Mouse (Mus musculus) limb, embryonic 13.5 days (tissue): ENCODE measurements around the gene Phc1. TPM values are rescaled to one million over a fixed set of nuclear protein-coding genes. Genes with fewer than 3 reads are reported as not detected.

Source experiments
- ATAC-seq: fragments of 200-750 bp; cut with Nextera tagmentation; 2 replicates; pipeline ENCODE4 v1.8.0; 2017; ENCODE audit warnings: low read depth, moderate number of reproducible peaks, moderate TSS enrichment; ENCODE audit not compliant: low FRiP score
- H3K27ac ChIP-seq: fragments of 300-500 bp; sonication (generic); 2 replicates; pipeline ENCODE4 v1.5.1; 2015; ENCODE audit warnings: inconsistent platforms, mild to moderate bottlenecking, moderate library complexity
- H3K27me3 ChIP-seq: fragments of 300-500 bp; sonication (generic); 2 replicates; pipeline ENCODE4 v1.6.1; 2015; ENCODE audit warnings: mild to moderate bottlenecking, inconsistent platforms
- H3K36me3 ChIP-seq: fragments of 300-500 bp; sonication (generic); 2 replicates; pipeline ENCODE4 v1.6.1; 2015; ENCODE audit warnings: inconsistent platforms, mild to moderate bottlenecking, moderate library complexity
- H3K4me1 ChIP-seq: fragments of 300-500 bp; sonication (generic); 2 replicates; pipeline ENCODE4 v1.6.1; 2015; ENCODE audit warnings: inconsistent platforms
- H3K4me2 ChIP-seq: fragments of 300-500 bp; sonication (generic); replicated peaks from 2 replicates; pipeline ENCODE4 v1.6.1; 2015; ENCODE audit warnings: inconsistent platforms, mild to moderate bottlenecking, moderate library complexity
- H3K4me3 ChIP-seq: fragments of 300-500 bp; sonication (generic); 2 replicates; pipeline ENCODE4 v1.5.1; 2015; ENCODE audit warnings: moderate library complexity, mild to moderate bottlenecking, inconsistent platforms
- H3K9ac ChIP-seq: fragments of 300-500 bp; sonication (generic); 2 replicates; pipeline ENCODE4 v1.6.1; 2015; ENCODE audit warnings: mild to moderate bottlenecking, inconsistent platforms
- H3K9me3 ChIP-seq: fragments of 300-500 bp; sonication (generic); 2 replicates; pipeline ENCODE4 v1.6.1; 2016; ENCODE audit warnings: inconsistent platforms
- WGBS: fragments of 180-500 bp; shearing (Covaris S2); methylation state at CpG from one replicate; pipeline ENCODE4 v1.1.7; 2015; 5-methylcytosine and 5-hydroxymethylcytosine counted together
- polyA plus RNA-seq: library from polyadenylated mRNA; unstranded; fragments of >200 nt; fragmentation: Nextera tagmentation; extraction: Ambion mirVana; gene quantifications from 2 replicates; pipeline ENCODE4 v1.2.1, GENCODE M21; 2015

Phc1 gene
- polyA plus RNA-seq, 1 experiment from 2014 or later: 28.4 TPM

- Histone ChIP-seq H3K4me3 (no peak overlapping the region), H3K9me3 (no peaks in the 10 kb centered on the region), H3K27me3 (no peaks in the 10 kb centered on the region), H3K27ac (peak overlapping the region; percentile 39), H3K4me2 (no peak overlapping the region), H3K4me1 (peaks cover 10% of the 10 kb centered on the region), H3K9ac (no peak overlapping the region), H3K36me3 (no peaks in the 10 kb centered on the region)
- WGBS: 79% methylated on average over 9 of the region's 9 CpGs
- ATAC-seq: no peak
These were observed 36.8 kb downstream of the Phc1 start for GRCm38 (mm10) chr6:122303526-122303925.

GRCm38 (mm10) chr6:122302661-122303060, 37.7 kb downstream of the Phc1 start:
- no peak for ATAC-seq
- no peak overlapping the region for H3K4me2 ChIP-seq
- H3K27ac ChIP-seq: no peak overlapping the region
- H3K9ac ChIP-seq: no peak overlapping the region
- no peaks in the 10 kb centered on the region for H3K9me3 ChIP-seq
- H3K27me3 ChIP-seq: no peaks in the 10 kb centered on the region
- whole genome bisulfite sequencing: 87% methylated on average over 4 of the region's 4 CpGs
- H3K4me1 ChIP-seq: peaks cover 14% of the 10 kb centered on the region
- no peaks in the 10 kb centered on the region for H3K36me3 ChIP-seq
- H3K4me3 ChIP-seq: no peak overlapping the region

GRCm38 (mm10) chr6:122302121-122302520, 38.2 kb downstream of the Phc1 start:
- H3K27ac ChIP-seq: no peak overlapping the region
- no peaks in the 10 kb centered on the region for H3K36me3 ChIP-seq
- ATAC-seq: no peak

GRCm38 (mm10) chr6:122299621-122300133, 40.7 kb downstream of the Phc1 start:
- H3K27me3 ChIP-seq: no peaks in the 10 kb centered on the region
- no peak overlapping the region for H3K9ac ChIP-seq
- H3K4me1 ChIP-seq: peaks cover 21% of the 10 kb centered on the region
- no peaks in the 10 kb centered on the region for H3K36me3 ChIP-seq
- H3K4me2 ChIP-seq: no peak overlapping the region
- no peak for ATAC-seq
- H3K9me3 ChIP-seq: no peaks in the 10 kb centered on the region
- H3K27ac ChIP-seq: no peak overlapping the region
- WGBS: 68% methylated on average over 3 of the region's 3 CpGs
- no peak overlapping the region for H3K4me3 ChIP-seq

More at GRCm38 (mm10) chr6:122302121-122302520, 38.2 kb downstream of the Phc1 start:
- Histone ChIP-seq H3K4me3 (no peak overlapping the region), H3K4me1 (peaks cover 14% of the 10 kb centered on the region), H3K9me3 (no peaks in the 10 kb centered on the region), H3K9ac (no peak overlapping the region), H3K4me2 (no peak overlapping the region), H3K27me3 (no peaks in the 10 kb centered on the region)
- WGBS: 76% methylated on average over 1 of the region's 1 CpGs

GRCm38 (mm10) chr6:122298223-122298609, 42.1 kb downstream of the Phc1 start:
- Histone ChIP-seq H3K4me1 (peaks cover 14% of the 10 kb centered on the region), H3K36me3 (no peaks in the 10 kb centered on the region), H3K9me3 (no peaks in the 10 kb centered on the region), H3K9ac (no peak overlapping the region), H3K4me3 (peak overlapping the region; percentile 57), H3K27me3 (no peaks in the 10 kb centered on the region), H3K27ac (no peak overlapping the region), H3K4me2 (peak overlapping the region; percentile 70)
- 0 out of 2 replicates have a peak, but pooled peaks have one; percentile 10 for ATAC-seq
- 25% methylated on average over 3 of the region's 4 CpGs for WGBS

- Histone ChIP-seq H3K9ac (peak overlapping the region; percentile 70), H3K4me1 (peaks cover 14% of the 10 kb centered on the region), H3K36me3 (no peaks in the 10 kb centered on the region), H3K27me3 (no peaks in the 10 kb centered on the region), H3K4me2 (peak overlapping the region; percentile 70), H3K9me3 (no peaks in the 10 kb centered on the region), H3K27ac (peak overlapping the region; percentile 80), H3K4me3 (peak overlapping the region; percentile 57)
- WGBS: 2% methylated on average over 25 of the region's 25 CpGs
- peak; percentile 57; the same call in 1 of the 2 replicates for ATAC-seq
These were observed 42.8 kb downstream of the Phc1 start for GRCm38 (mm10) chr6:122297279-122298222.

- H3K9ac ChIP-seq: peak overlapping the region; percentile 70
- peaks cover 18% of the 10 kb centered on the region for H3K4me1 ChIP-seq
- peak overlapping the region; percentile 80 for H3K27ac ChIP-seq
- no peaks in the 10 kb centered on the region for H3K36me3 ChIP-seq
- 33% methylated on average over 3 of the region's 3 CpGs for WGBS
- peak overlapping the region; percentile 57 for H3K4me3 ChIP-seq
- no peak for ATAC-seq
- peak overlapping the region; percentile 70 for H3K4me2 ChIP-seq
- H3K9me3 ChIP-seq: no peaks in the 10 kb centered on the region
- no peaks in the 10 kb centered on the region for H3K27me3 ChIP-seq
These were observed 43.5 kb downstream of the Phc1 start for GRCm38 (mm10) chr6:122296918-122297278.

GRCm38 (mm10) chr6:122295242-122295641, 45.1 kb downstream of the Phc1 start:
- H3K4me1 ChIP-seq: peaks cover 27% of the 10 kb centered on the region
- no peak overlapping the region for H3K4me3 ChIP-seq
- H3K4me2 ChIP-seq: no peak overlapping the region
- H3K9me3 ChIP-seq: no peaks in the 10 kb centered on the region
- no peaks in the 10 kb centered on the region for H3K27me3 ChIP-seq
- no peaks in the 10 kb centered on the region for H3K36me3 ChIP-seq
- H3K27ac ChIP-seq: no peak overlapping the region
- H3K9ac ChIP-seq: no peak overlapping the region
- WGBS: 58% methylated on average over 9 of the region's 9 CpGs
- ATAC-seq: no peak

- H3K27ac ChIP-seq: no peak overlapping the region
- no peaks in the 10 kb centered on the region for H3K27me3 ChIP-seq
- 88% methylated on average over 3 of the region's 3 CpGs for WGBS
- H3K4me2 ChIP-seq: no peak overlapping the region
- no peaks in the 10 kb centered on the region for H3K9me3 ChIP-seq
- no peaks in the 10 kb centered on the region for H3K36me3 ChIP-seq
- H3K4me1 ChIP-seq: peaks cover 32% of the 10 kb centered on the region
- no peak overlapping the region for H3K4me3 ChIP-seq
- H3K9ac ChIP-seq: no peak overlapping the region
- ATAC-seq: no peak
These were observed 46.1 kb downstream of the Phc1 start for GRCm38 (mm10) chr6:122294290-122294689.

- no peak overlapping the region for H3K9ac ChIP-seq
- H3K9me3 ChIP-seq: no peaks in the 10 kb centered on the region
- H3K4me3 ChIP-seq: no peak overlapping the region
- H3K27me3 ChIP-seq: no peaks in the 10 kb centered on the region
- H3K36me3 ChIP-seq: no peaks in the 10 kb centered on the region
- H3K4me2 ChIP-seq: no peak overlapping the region
- no peak overlapping the region for H3K27ac ChIP-seq
- H3K4me1 ChIP-seq: peaks cover 32% of the 10 kb centered on the region
- ATAC-seq: no peak
- 81% methylated on average over 9 of the region's 9 CpGs for WGBS
These were observed 46.6 kb downstream of the Phc1 start for GRCm38 (mm10) chr6:122293796-122294195.

GRCm38 (mm10) chr6:122293121-122293520, 47.2 kb downstream of the Phc1 start:
- Histone ChIP-seq H3K27me3 (no peaks in the 10 kb centered on the region), H3K4me2 (no peak overlapping the region), H3K27ac (no peak overlapping the region), H3K36me3 (no peaks in the 10 kb centered on the region), H3K4me1 (peaks cover 30% of the 10 kb centered on the region), H3K9ac (no peak overlapping the region), H3K4me3 (no peak overlapping the region), H3K9me3 (no peaks in the 10 kb centered on the region)
- no peak for ATAC-seq
- WGBS: 92% methylated on average over 8 of the region's 8 CpGs

GRCm38 (mm10) chr6:122292184-122292583, 48.2 kb downstream of the Phc1 start:
- Histone ChIP-seq H3K4me1 (peaks cover 26% of the 10 kb centered on the region), H3K27me3 (no peaks in the 10 kb centered on the region), H3K27ac (no peak overlapping the region; the same call in 1 of the 2 replicates), H3K36me3 (no peaks in the 10 kb centered on the region), H3K9ac (no peak overlapping the region), H3K9me3 (no peaks in the 10 kb centered on the region), H3K4me3 (no peak overlapping the region), H3K4me2 (no peak overlapping the region)
- no peak for ATAC-seq
- WGBS: 36% methylated on average over 2 of the region's 2 CpGs
